Mouse (Mus musculus) MEL (cell line): ENCODE results near the gene Lat2. TPM values are rescaled to one million over a fixed set of nuclear protein-coding genes. Genes with fewer than 3 reads are reported as not detected.

Experiments
- DNase-seq: peaks from one replicate; pipeline ENCODE4 v3.0.0; 2011; ENCODE audit warnings: low read depth, low spot score
- H3K27ac ChIP-seq: 2 replicates; pipeline ENCODE4 v1.5.1; 2012; ENCODE audit warnings: low read depth, mild to moderate bottlenecking, control low read depth, low read length, moderate library complexity; ENCODE audit not compliant: control insufficient read depth
- H3K27me3 ChIP-seq, 2 experiments: fragments of 150-350 bp in 1 of 2; sonication (generic) in 1 of 2; 2 replicates each; pipeline ENCODE4 v1.6.1; 2012; ENCODE audit warnings: low read length in 2 of 2, mild to moderate bottlenecking in 2 of 2, improper control_type of control experiment in 1 of 2, moderate library complexity in 1 of 2; ENCODE audit not compliant: insufficient read depth in 2 of 2, control insufficient read depth in 1 of 2
- H3K36me3 ChIP-seq, 2 experiments: 2 replicates each; pipeline ENCODE4 v1.6.1; 2012 to 2014; ENCODE audit warnings: low read length in 2 of 2, improper control_type of control experiment in 1 of 2, inconsistent platforms in 1 of 2, mild to moderate bottlenecking in 1 of 2; ENCODE audit not compliant: insufficient read depth in 2 of 2, control insufficient read depth in 1 of 2
- H3K4me1 ChIP-seq, 2 experiments: fragments of 150-350 bp in 1 of 2; sonication (generic) in 1 of 2; 2 replicates each; pipeline ENCODE4 v1.6.1; 2012; ENCODE audit warnings: low read length in 2 of 2, improper control_type of control experiment in 1 of 2, mild to moderate bottlenecking in 1 of 2; ENCODE audit not compliant: insufficient read depth in 2 of 2, control insufficient read depth in 1 of 2
- H3K4me3 ChIP-seq, 2 experiments: fragments of 150-350 bp in 1 of 2; sonication (generic) in 1 of 2; 2 replicates each; pipeline ENCODE4 v1.5.1; 2012; ENCODE audit warnings: low read depth in 2 of 2, low read length in 2 of 2, mild to moderate bottlenecking in 2 of 2, moderate library complexity in 2 of 2, control low read depth in 1 of 2, improper control_type of control experiment in 1 of 2; ENCODE audit not compliant: control insufficient read depth in 1 of 2, insufficient read depth in 1 of 2
- H3K79me2 ChIP-seq: 2 replicates; pipeline ENCODE4 v1.6.1; 2012; ENCODE audit warnings: mild to moderate bottlenecking, low read length, moderate library complexity; ENCODE audit not compliant: control insufficient read depth, poor library complexity, insufficient read depth
- H3K9ac ChIP-seq: 2 replicates; pipeline ENCODE4 v1.6.1; 2012; ENCODE audit warnings: low read depth, mild to moderate bottlenecking, control low read depth, low read length, moderate library complexity; ENCODE audit not compliant: control insufficient read depth, poor library complexity, severe bottlenecking
- H3K9me3 ChIP-seq: fragments of 150-350 bp; sonication (generic); replicated peaks from 2 replicates; pipeline ENCODE4 v1.6.1; 2012; ENCODE audit warnings: mild to moderate bottlenecking, low read length, improper control_type of control experiment, moderate library complexity; ENCODE audit not compliant: insufficient read depth
- CHD1 ChIP-seq: IDR thresholded peaks from 2 replicates; pipeline ENCODE4 v1.6.1; 2012; ENCODE audit warnings: low read depth, mild to moderate bottlenecking, inconsistent platforms, low read length, improper control_type of control experiment
- CHD2 ChIP-seq: IDR thresholded peaks from 2 replicates; pipeline ENCODE4 v1.6.1; 2011; ENCODE audit warnings: low read length, improper control_type of control experiment
- CTCF ChIP-seq, 3 experiments: IDR thresholded peaks in 2 of 3; conservative IDR thresholded peaks in 1 of 3; 2 replicates each; pipeline ENCODE4 v1.5.1; 2011 to 2012; ENCODE audit warnings: low read length in 3 of 3, low read depth in 2 of 3, mild to moderate bottlenecking in 2 of 3, improper control_type of control experiment in 1 of 3, inconsistent platforms in 1 of 3, mixed read lengths in 1 of 3, moderate library complexity in 1 of 3; ENCODE audit not compliant: control insufficient read depth in 1 of 3, insufficient read depth in 1 of 3, poor library complexity in 1 of 3, severe bottlenecking in 1 of 3
- E2F4 ChIP-seq: IDR thresholded peaks from 2 replicates; pipeline ENCODE4 v1.6.1; 2011; ENCODE audit warnings: low read depth, low read length, improper control_type of control experiment, borderline replicate concordance
- ELF1 ChIP-seq: IDR thresholded peaks from 2 replicates; pipeline ENCODE4 v1.6.1; 2014; ENCODE audit warnings: low read depth, mild to moderate bottlenecking, inconsistent platforms, low read length, improper control_type of control experiment, moderate library complexity
- EP300 ChIP-seq, 2 experiments: IDR thresholded peaks; 2 replicates each; pipeline ENCODE4 v1.6.1; 2011; ENCODE audit warnings: improper control_type of control experiment in 2 of 2, low read length in 2 of 2, low read depth in 1 of 2, mild to moderate bottlenecking in 1 of 2
- GABPA ChIP-seq: IDR thresholded peaks from 2 replicates; pipeline ENCODE4 v1.6.1; 2012; ENCODE audit warnings: low read depth, mild to moderate bottlenecking, inconsistent platforms, low read length, improper control_type of control experiment, moderate library complexity
- GATA1 ChIP-seq: IDR thresholded peaks from 2 replicates; pipeline ENCODE4 v1.6.1; 2011; ENCODE audit warnings: low read depth, low read length, improper control_type of control experiment
- HCFC1 ChIP-seq: IDR thresholded peaks from 2 replicates; pipeline ENCODE4 v1.6.1; 2012; ENCODE audit warnings: low read depth, mild to moderate bottlenecking, inconsistent platforms, low read length, improper control_type of control experiment, moderate library complexity
- JUND ChIP-seq: IDR thresholded peaks from 2 replicates; pipeline ENCODE4 v1.6.1; 2011; ENCODE audit warnings: low read depth, mild to moderate bottlenecking, improper control_type of control experiment, low read length
- MAFK ChIP-seq: IDR thresholded peaks from 2 replicates; pipeline ENCODE4 v1.6.1; 2011; ENCODE audit warnings: low read depth, mild to moderate bottlenecking, low read length, improper control_type of control experiment, borderline replicate concordance
- MAX ChIP-seq: IDR thresholded peaks from 2 replicates; pipeline ENCODE4 v1.6.1; 2011; ENCODE audit warnings: low read length, improper control_type of control experiment
- MAZ ChIP-seq: IDR thresholded peaks from 2 replicates; pipeline ENCODE4 v1.6.1; 2012; ENCODE audit warnings: low read depth, mild to moderate bottlenecking, inconsistent platforms, low read length, improper control_type of control experiment
- MEF2A ChIP-seq: IDR thresholded peaks from 2 replicates; pipeline ENCODE4 v1.6.1; 2014; ENCODE audit warnings: low read depth, mild to moderate bottlenecking, inconsistent platforms, low read length, improper control_type of control experiment; ENCODE audit not compliant: poor library complexity, insufficient replicate concordance, severe bottlenecking; ENCODE audit errors: extremely low read depth
- MYB ChIP-seq: IDR thresholded peaks from 2 replicates; pipeline ENCODE4 v1.6.1; 2011; ENCODE audit warnings: mild to moderate bottlenecking, low read depth, low read length, improper control_type of control experiment
- MYC ChIP-seq: IDR thresholded peaks from 2 replicates; pipeline ENCODE4 v1.6.1; 2011; ENCODE audit warnings: low read depth, mild to moderate bottlenecking, low read length, improper control_type of control experiment, moderate library complexity
- NELFE ChIP-seq: IDR thresholded peaks from 2 replicates; pipeline ENCODE4 v1.6.1; 2011; ENCODE audit warnings: low read depth, low read length, improper control_type of control experiment
- NRF1 ChIP-seq: IDR thresholded peaks from 2 replicates; pipeline ENCODE4 v1.6.1; 2014; ENCODE audit warnings: low read depth, mild to moderate bottlenecking, inconsistent platforms, low read length, improper control_type of control experiment, moderate library complexity; ENCODE audit not compliant: poor library complexity, insufficient read depth, severe bottlenecking
- POLR2AphosphoS5 ChIP-seq: IDR thresholded peaks from 2 replicates; pipeline ENCODE4 v1.6.1; 2012; ENCODE audit warnings: low read depth, borderline replicate concordance, mild to moderate bottlenecking, inconsistent platforms, low read length, moderate library complexity, mixed read lengths
- RAD21 ChIP-seq: IDR thresholded peaks from 2 replicates; pipeline ENCODE4 v1.6.1; 2011; ENCODE audit warnings: mild to moderate bottlenecking, low read depth, low read length, improper control_type of control experiment
- RCOR1 ChIP-seq: IDR thresholded peaks from 2 replicates; pipeline ENCODE4 v1.6.1; 2012; ENCODE audit warnings: low read depth, mild to moderate bottlenecking, inconsistent platforms, low read length, improper control_type of control experiment
- SIN3A ChIP-seq: IDR thresholded peaks from 2 replicates; pipeline ENCODE4 v1.6.1; 2012; ENCODE audit warnings: low read length, improper control_type of control experiment, inconsistent platforms
- TAL1 ChIP-seq: IDR thresholded peaks from 2 replicates; pipeline ENCODE4 v1.6.1; 2012; ENCODE audit warnings: mild to moderate bottlenecking, inconsistent platforms, low read length, moderate library complexity, mixed read lengths
- TCF12 ChIP-seq: IDR thresholded peaks from 2 replicates; pipeline ENCODE4 v1.6.1; 2014; ENCODE audit warnings: low read depth, mild to moderate bottlenecking, inconsistent platforms, low read length, improper control_type of control experiment, moderate library complexity
- UBTF ChIP-seq: IDR thresholded peaks from 2 replicates; pipeline ENCODE4 v1.6.1; 2012; ENCODE audit warnings: low read depth, mild to moderate bottlenecking, inconsistent platforms, low read length, improper control_type of control experiment, moderate library complexity, borderline replicate concordance; ENCODE audit not compliant: insufficient read depth
- USF1 ChIP-seq: IDR thresholded peaks from 2 replicates; pipeline ENCODE4 v1.6.1; 2014; ENCODE audit warnings: low read depth, mild to moderate bottlenecking, inconsistent platforms, low read length, improper control_type of control experiment, moderate library complexity
- USF2 ChIP-seq, 2 experiments: IDR thresholded peaks; 2 replicates each; pipeline ENCODE4 v1.6.1; 2011 to 2012; ENCODE audit warnings: improper control_type of control experiment in 2 of 2, low read length in 2 of 2, borderline replicate concordance in 1 of 2, inconsistent platforms in 1 of 2, low read depth in 1 of 2, mild to moderate bottlenecking in 1 of 2; ENCODE audit not compliant: insufficient read depth in 1 of 2
- ZC3H11A ChIP-seq: IDR thresholded peaks from 2 replicates; pipeline ENCODE4 v1.6.1; 2012; ENCODE audit warnings: low read depth, mild to moderate bottlenecking, inconsistent platforms, low read length, improper control_type of control experiment
- ZKSCAN1 ChIP-seq: IDR thresholded peaks from 2 replicates; pipeline ENCODE4 v1.6.1; 2012; ENCODE audit warnings: low read depth, mild to moderate bottlenecking, inconsistent platforms, low read length, improper control_type of control experiment, moderate library complexity
- ZMIZ1 ChIP-seq: IDR thresholded peaks from 2 replicates; pipeline ENCODE4 v1.6.1; 2012; ENCODE audit warnings: low read depth, mild to moderate bottlenecking, inconsistent platforms, low read length, improper control_type of control experiment, moderate library complexity
- ZNF384 ChIP-seq: IDR thresholded peaks from 2 replicates; pipeline ENCODE4 v1.6.1; 2012; ENCODE audit warnings: low read depth, mild to moderate bottlenecking, inconsistent platforms, low read length, improper control_type of control experiment
- polyA plus RNA-seq, 2 experiments: library from polyadenylated mRNA; stranded (reverse) in 1 of 2; unstranded in 1 of 2; fragments of >175 nt in 1 of 2; fragments of >200 nt in 1 of 2; gene quantifications; 2 replicates each; pipeline versions ENCODE4 v1.2.1 to v1.2.4; 2012; ENCODE audit warnings: low replicate concordance in 2 of 2, low read depth in 1 of 2; ENCODE audit not compliant: insufficient read length in 2 of 2, insufficient read depth in 1 of 2, missing spikeins in 1 of 2
- total RNA-seq: library from RNA; depleted of rRNA; stranded (reverse); fragments of 300-350 nt; gene quantifications from 2 replicates; pipeline ENCODE4 v1.2.3, GENCODE M21; 2012

Gene Lat2
- total and polyA plus RNA-seq, 3 experiments: 0.79 to 0.92 TPM; not detected in 1

DNA sequence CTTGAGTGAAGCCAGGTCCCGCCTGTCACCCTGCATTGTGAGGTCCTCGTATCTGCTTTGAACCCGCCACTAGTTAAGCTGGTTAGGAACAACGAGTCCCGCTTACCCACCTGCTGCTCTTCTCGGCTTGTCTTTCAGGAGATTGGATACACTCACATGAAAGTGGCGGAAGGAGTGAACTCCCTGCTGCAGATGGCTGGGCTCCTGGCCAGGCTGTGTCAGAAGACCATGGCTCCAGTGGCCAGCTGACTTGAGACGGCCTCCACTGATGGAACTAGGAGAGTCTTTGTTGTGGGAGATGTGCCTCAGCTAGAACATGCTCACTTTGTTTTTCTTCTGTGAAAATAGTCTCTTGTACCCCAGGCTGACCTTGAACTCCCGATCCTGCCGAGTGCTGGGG is 17.1 kb downstream of the Lat2 start:
- Histone ChIP-seq H3K4me1 (peaks cover 0 to 1% of the 10 kb centered on the region in 2 experiments; a peak in 1 of 4 replicates), H3K9ac (no peak overlapping the region), H3K27me3 (no peaks in the 10 kb centered on the region), H3K79me2 (no peaks in the 10 kb centered on the region), H3K27ac (no peak overlapping the region), H3K36me3 (peaks cover 0 to 2% of the 10 kb centered on the region in 2 experiments; a peak in 2 of 4 replicates), H3K9me3 (no peaks in the 10 kb centered on the region), H3K4me3 (no peak overlapping the region)
- TF ChIP-seq TCF12 (no peak), ZMIZ1 (no peak), MAX (no peak), ELF1 (no peak), SIN3A (no peak), GATA1 (no peak), EP300 (IDR thresholded peaks at IDR 0.05; ENCODE audit: low read depth in 1 of 2, low read length in 2 of 2) (no peak), UBTF (no peak), POLR2AphosphoS5 (no peak), CHD1 (no peak), MYB (no peak), RCOR1 (no peak), ZKSCAN1 (no peak), MYC (no peak), NELFE (no peak), ZC3H11A (no peak)
- no peak for DNase-seq

DNA sequence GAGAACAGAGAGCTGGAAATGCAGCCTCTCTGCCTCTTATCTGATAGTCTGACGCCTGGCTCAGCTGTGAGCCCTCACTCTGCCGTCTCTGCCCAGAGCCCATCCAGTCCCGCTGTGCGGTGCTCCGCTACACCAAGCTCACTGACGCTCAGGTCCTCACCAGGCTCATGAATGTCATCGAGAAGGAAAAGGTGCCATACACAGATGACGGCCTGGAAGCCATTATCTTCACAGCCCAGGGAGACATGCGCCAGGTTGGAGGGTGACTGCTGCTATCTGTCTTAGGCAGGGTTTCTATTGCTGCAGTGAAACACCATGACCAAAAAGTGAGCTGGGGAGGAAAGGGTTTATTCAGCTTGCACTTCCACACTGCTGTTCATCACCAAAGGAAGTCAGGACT is 21.7 kb downstream of the Lat2 start:
- no peak overlapping the region for H3K9ac ChIP-seq
- H3K79me2 ChIP-seq: no peaks in the 10 kb centered on the region
- H3K27me3 ChIP-seq: no peaks in the 10 kb centered on the region
- H3K9me3 ChIP-seq: no peaks in the 10 kb centered on the region
- no peak overlapping the region for H3K27ac ChIP-seq
- H3K4me3 ChIP-seq: no peak overlapping the region
- peaks cover 0 to 11% of the 10 kb centered on the region in 2 experiments; a peak in 2 of 4 replicates for H3K36me3 ChIP-seq
- peaks cover 0 to 4% of the 10 kb centered on the region in 2 experiments; a peak in 1 of 4 replicates for H3K4me1 ChIP-seq
- DNase-seq: peak; percentile 32
- no peak for TF ChIP-seq HCFC1
- no peak for TF ChIP-seq USF1
- peak; percentile 67 for TF ChIP-seq TAL1
- no peak for TF ChIP-seq CTCF (IDR thresholded peaks at IDR 0.05 in 2 of 3, conservative IDR thresholded peaks at IDR 0.05 in 1 of 3; ENCODE audit: control insufficient read depth in 1 of 3, insufficient read depth in 1 of 3, low read depth in 2 of 3, low read length in 3 of 3, poor library complexity in 1 of 3, severe bottlenecking in 1 of 3)
- TF ChIP-seq UBTF: no peak
- TF ChIP-seq RCOR1: no peak
- TF ChIP-seq MAFK: no peak
- no peak for TF ChIP-seq NELFE
- TF ChIP-seq NRF1: no peak
- TF ChIP-seq MYC: no peak
- no peak for TF ChIP-seq MYB
- no peak for TF ChIP-seq RAD21
- no peak for TF ChIP-seq CHD2
- no peak for TF ChIP-seq GABPA
- no peak for TF ChIP-seq ELF1
- no peak for TF ChIP-seq USF2 (IDR thresholded peaks at IDR 0.05; ENCODE audit: borderline replicate concordance in 1 of 2, insufficient read depth in 1 of 2, low read depth in 1 of 2, low read length in 2 of 2)
- TF ChIP-seq ZKSCAN1: no peak
- TF ChIP-seq ZNF384: no peak
- TF ChIP-seq MEF2A: no peak
- no peak for TF ChIP-seq E2F4
- TF ChIP-seq MAZ: no peak
- TF ChIP-seq JUND: no peak
